Mouse (Mus musculus): ENCODE results near the gene Tfpi.

- no peak for TF ChIP-seq CTCF (IDR thresholded peaks at IDR 0.05)
- no peak for TF ChIP-seq EP300 (IDR thresholded peaks at IDR 0.05)
These were observed 49.2 kb upstream of the Tfpi start for GRCm38 (mm10) chr2:84525806-84526205.

Measured in lung, postnatal 0 days (tissue).